Mouse (Mus musculus) heart, adult 2 months (tissue): ENCODE results near the gene Camsap2.

Experiments used
- CTCF ChIP-seq: fragments of 200-600 bp; IDR thresholded peaks from 2 replicates; pipeline ENCODE4 v1.8.1; 2022; ENCODE audit warnings: antibody characterized with exemption, mild to moderate bottlenecking, moderate library complexity
- POLR2A ChIP-seq: fragments of 200-500 bp; IDR thresholded peaks from 2 replicates; pipeline ENCODE4 v1.6.1; 2011; ENCODE audit warnings: mild to moderate bottlenecking, low read depth, low read length, control low read depth; ENCODE audit not compliant: insufficient read depth

DNA sequence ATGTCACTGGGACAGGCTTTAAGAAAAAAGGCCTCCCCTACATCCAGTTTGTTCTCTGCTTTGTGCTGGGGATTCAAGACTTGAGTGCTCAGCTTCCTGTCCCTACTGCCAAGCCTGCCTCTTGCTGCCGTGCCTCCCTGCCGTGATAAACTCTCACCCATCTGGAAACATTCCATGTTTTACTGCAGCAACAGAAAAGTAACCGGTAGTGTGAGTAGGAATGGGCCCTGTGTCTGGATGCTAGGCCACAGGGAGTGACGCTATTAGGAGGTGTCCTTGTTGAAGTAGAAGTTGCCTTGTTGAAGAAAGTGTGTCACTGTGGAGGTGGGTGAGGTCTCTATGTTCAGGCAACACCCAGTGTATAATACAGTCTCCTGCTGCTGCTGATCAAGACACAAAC is 20.0 kb downstream of the Camsap2 start:
- TF ChIP-seq CTCF (no peak), POLR2A (no peak)
